Mouse (Mus musculus) embryonic facial prominence, embryonic 15.5 days (tissue): ENCODE results near the gene Necab2. TPM values are rescaled to one million over a fixed set of nuclear protein-coding genes. Genes with fewer than 3 reads are reported as not detected.

Experiments used
- ATAC-seq: fragments of 200-750 bp; cut with Nextera tagmentation; 2 replicates; pipeline ENCODE4 v1.8.0; 2017; ENCODE audit warnings: low read depth, moderate TSS enrichment; ENCODE audit not compliant: insufficient number of reproducible peaks, low FRiP score, low TSS enrichment
- H3K27ac ChIP-seq: fragments of 300-500 bp; sonication (generic); replicated peaks from 2 replicates; pipeline ENCODE4 v1.5.1; 2015; ENCODE audit warnings: mild to moderate bottlenecking, inconsistent platforms
- H3K27me3 ChIP-seq: fragments of 300-500 bp; sonication (generic); 2 replicates; pipeline ENCODE4 v1.6.1; 2015; ENCODE audit warnings: inconsistent platforms
- H3K36me3 ChIP-seq: fragments of 300-500 bp; sonication (generic); 2 replicates; pipeline ENCODE4 v1.6.1; 2015; ENCODE audit warnings: mild to moderate bottlenecking, inconsistent platforms
- H3K4me1 ChIP-seq: fragments of 300-500 bp; sonication (generic); 2 replicates; pipeline ENCODE4 v1.6.1; 2015; ENCODE audit warnings: inconsistent platforms
- H3K4me2 ChIP-seq: fragments of 300-500 bp; sonication (generic); replicated peaks from 2 replicates; pipeline ENCODE4 v1.6.1; 2015; ENCODE audit warnings: mild to moderate bottlenecking, inconsistent platforms
- H3K4me3 ChIP-seq: fragments of 300-500 bp; sonication (generic); replicated peaks from 2 replicates; pipeline ENCODE4 v1.5.1; 2015; ENCODE audit warnings: mild to moderate bottlenecking, inconsistent platforms
- H3K9ac ChIP-seq: fragments of 300-500 bp; sonication (generic); 2 replicates; pipeline ENCODE4 v1.6.1; 2015; ENCODE audit warnings: inconsistent platforms
- H3K9me3 ChIP-seq: fragments of 300-500 bp; sonication (generic); replicated peaks from 2 replicates; pipeline ENCODE4 v1.6.1; 2016; ENCODE audit warnings: inconsistent platforms
- WGBS: fragments of 180-500 bp; shearing (Covaris S2); methylation state at CpG from one replicate; pipeline ENCODE4 v1.1.7; 2015; 5-methylcytosine and 5-hydroxymethylcytosine counted together
- polyA plus RNA-seq: library from polyadenylated mRNA; unstranded; fragments of >200 nt; fragmentation: Nextera tagmentation; extraction: Ambion mirVana; gene quantifications from 2 replicates; pipeline ENCODE4 v1.2.1, GENCODE M21; 2015

The Necab2 gene
- polyA plus RNA-seq, 1 experiment from 2014 or later: 4.7 TPM

- H3K4me2 ChIP-seq: no peak overlapping the region
- H3K4me1 ChIP-seq: 0 out of 2 replicates have a peak, but pooled peaks cover 5% of the 10 kb centered on the region
- no peak for ATAC-seq
- no peaks in the 10 kb centered on the region for H3K9me3 ChIP-seq
- H3K27me3 ChIP-seq: no peaks in the 10 kb centered on the region
- H3K27ac ChIP-seq: no peak overlapping the region
- H3K4me3 ChIP-seq: no peak overlapping the region
- peaks cover 32% of the 10 kb centered on the region for H3K36me3 ChIP-seq
- WGBS: 85% methylated on average over 10 of the region's 10 CpGs
- H3K9ac ChIP-seq: no peak overlapping the region
These were observed 32.9 kb upstream of the Necab2 start for GRCm38 (mm10) chr8:119413605-119414004.

DNA sequence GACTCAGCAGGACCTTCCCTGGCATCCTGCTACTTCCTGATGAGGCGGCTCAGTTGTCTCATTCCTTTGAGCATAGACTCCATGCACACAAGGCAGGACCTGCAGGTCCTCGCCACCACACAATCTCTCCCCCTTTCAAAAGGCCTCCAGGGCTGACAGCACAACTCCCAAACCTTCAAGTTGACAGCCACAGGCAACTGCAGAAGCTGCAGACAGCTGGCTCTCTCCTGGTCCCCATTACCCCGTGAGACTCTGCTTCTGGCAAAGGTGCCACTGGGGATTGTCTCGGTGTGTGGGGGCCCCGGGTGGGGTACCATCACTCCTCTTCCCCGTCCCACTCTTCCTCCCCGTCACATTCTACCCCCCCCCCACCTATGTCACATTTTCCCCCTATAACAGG is 26.2 kb upstream of the Necab2 start:
- H3K4me1 ChIP-seq: peaks cover 42% of the 10 kb centered on the region
- H3K4me3 ChIP-seq: no peak overlapping the region
- H3K9ac ChIP-seq: no peak overlapping the region
- H3K27me3 ChIP-seq: no peaks in the 10 kb centered on the region
- H3K36me3 ChIP-seq: no peaks in the 10 kb centered on the region
- ATAC-seq: no peak
- H3K9me3 ChIP-seq: no peaks in the 10 kb centered on the region
- no peak overlapping the region for H3K4me2 ChIP-seq
- WGBS: 53% methylated on average over 7 of the region's 7 CpGs
- no peak overlapping the region for H3K27ac ChIP-seq

DNA sequence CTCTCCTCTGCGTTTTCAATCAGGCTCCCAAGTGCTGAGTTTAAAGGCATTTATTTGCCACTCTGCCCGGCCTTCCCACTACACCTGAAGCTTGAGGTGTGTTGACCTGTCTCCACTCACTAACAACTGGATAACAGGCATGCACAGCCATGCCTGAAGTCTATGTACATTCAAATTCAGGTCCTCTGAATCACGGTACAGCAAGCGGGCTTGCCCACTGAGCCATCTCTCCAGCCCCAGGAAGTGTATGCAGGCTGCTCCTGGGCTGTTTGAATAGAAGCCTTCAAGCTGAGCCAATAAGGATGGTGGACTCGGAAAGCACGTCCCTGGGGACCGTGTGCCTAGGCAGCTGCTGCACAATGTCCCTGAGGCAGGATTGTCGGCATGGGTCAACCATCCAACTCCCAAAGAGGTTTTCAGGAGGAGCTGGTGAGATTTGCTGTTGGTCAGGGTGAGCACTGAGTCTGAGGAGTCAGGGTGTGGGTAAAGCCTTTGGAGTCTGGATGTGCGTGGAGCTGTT is 24.9 kb upstream of the Necab2 start:
- Histone ChIP-seq H3K27me3 (no peaks in the 10 kb centered on the region), H3K4me3 (no peak overlapping the region), H3K4me2 (no peak overlapping the region), H3K27ac (peak overlapping the region; percentile 70; the same call in 1 of the 2 replicates), H3K4me1 (peaks cover 42% of the 10 kb centered on the region), H3K9me3 (no peaks in the 10 kb centered on the region), H3K36me3 (no peaks in the 10 kb centered on the region), H3K9ac (no peak overlapping the region)
- ATAC-seq: no peak
- WGBS: 39% methylated on average over 9 of the region's 9 CpGs

DNA sequence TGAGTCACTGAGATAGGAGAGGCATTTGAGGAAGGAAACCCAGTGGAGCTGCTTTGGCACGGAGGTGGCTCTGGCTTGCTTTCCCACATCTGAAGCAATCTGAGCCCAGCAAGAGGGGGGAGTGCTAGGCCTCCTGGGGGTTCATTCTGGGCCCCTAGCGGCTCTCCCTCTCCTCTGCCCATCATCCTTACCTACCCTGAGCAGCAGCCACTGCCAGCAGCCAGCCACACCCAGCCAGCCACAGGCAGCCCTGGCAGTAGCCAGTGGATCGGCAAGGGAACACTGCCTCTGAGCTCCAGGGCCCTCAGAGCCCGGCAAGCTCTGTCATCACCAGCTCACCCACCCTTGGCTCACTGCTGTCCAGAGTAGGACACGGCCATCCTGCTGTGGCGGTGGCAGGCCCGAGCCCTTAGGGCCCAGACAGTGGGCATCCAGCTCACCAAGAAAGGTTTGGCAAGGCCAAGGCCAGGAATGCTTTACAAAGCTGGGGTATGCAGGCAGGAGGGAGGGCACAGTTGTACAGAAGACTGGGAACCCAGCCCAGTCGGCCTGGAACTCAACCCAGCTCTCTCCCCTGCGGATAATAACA is 24.3 kb upstream of the Necab2 start:
- H3K27me3 ChIP-seq: no peaks in the 10 kb centered on the region
- peak; percentile 51 for ATAC-seq
- H3K9me3 ChIP-seq: no peaks in the 10 kb centered on the region
- H3K4me1 ChIP-seq: peaks cover 42% of the 10 kb centered on the region
- H3K36me3 ChIP-seq: no peaks in the 10 kb centered on the region
- H3K27ac ChIP-seq: peak overlapping the region; percentile 70
- 42% methylated on average over 9 of the region's 9 CpGs for WGBS
- no peak overlapping the region for H3K4me2 ChIP-seq
- H3K4me3 ChIP-seq: no peak overlapping the region
- no peak overlapping the region for H3K9ac ChIP-seq

GRCm38 (mm10) chr8:119423631-119424141 is 22.8 kb upstream of the Necab2 start:
- 35% methylated on average over 9 of the region's 9 CpGs for WGBS
- Histone ChIP-seq H3K27me3 (no peaks in the 10 kb centered on the region), H3K9ac (no peak overlapping the region), H3K36me3 (no peaks in the 10 kb centered on the region), H3K4me3 (no peak overlapping the region), H3K4me2 (no peak overlapping the region), H3K27ac (peak overlapping the region; percentile 40), H3K9me3 (no peaks in the 10 kb centered on the region), H3K4me1 (peaks cover 54% of the 10 kb centered on the region)
- ATAC-seq: no peak

DNA sequence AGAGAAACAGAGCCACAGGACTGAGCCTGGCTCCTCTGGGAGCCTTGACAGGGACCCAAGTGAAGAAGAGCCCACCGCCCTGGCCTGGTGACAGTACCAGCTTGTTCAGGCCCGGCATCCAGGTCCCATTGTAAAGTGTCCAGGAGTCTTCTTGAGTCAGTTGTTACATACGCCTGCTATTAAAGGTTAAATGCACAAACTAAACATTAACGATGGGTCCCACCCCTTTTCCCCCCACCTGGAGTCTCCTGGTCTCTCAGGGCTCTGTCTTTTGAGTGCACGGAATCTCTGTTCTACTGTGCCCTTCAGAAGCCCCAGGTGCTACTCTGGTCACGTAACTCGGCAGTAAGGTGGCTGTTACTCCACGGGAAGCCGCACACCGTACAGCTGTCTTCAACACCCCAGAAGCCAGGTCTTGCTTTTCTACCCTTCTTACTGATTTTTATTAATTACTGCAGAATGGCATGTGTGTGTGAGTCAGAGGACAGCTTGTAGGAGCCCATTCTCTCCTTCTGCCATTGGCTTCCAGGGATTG is 22.3 kb upstream of the Necab2 start:
- no peaks in the 10 kb centered on the region for H3K36me3 ChIP-seq
- ATAC-seq: no peak
- no peaks in the 10 kb centered on the region for H3K27me3 ChIP-seq
- H3K4me2 ChIP-seq: no peak overlapping the region
- no peak overlapping the region for H3K9ac ChIP-seq
- H3K9me3 ChIP-seq: no peaks in the 10 kb centered on the region
- peaks cover 54% of the 10 kb centered on the region for H3K4me1 ChIP-seq
- H3K4me3 ChIP-seq: no peak overlapping the region
- 85% methylated on average over 10 of the region's 10 CpGs for WGBS
- H3K27ac ChIP-seq: peak overlapping the region; percentile 40

GRCm38 (mm10) chr8:119424740-119425139 is 21.8 kb upstream of the Necab2 start:
- Histone ChIP-seq H3K9ac (no peak overlapping the region), H3K9me3 (no peaks in the 10 kb centered on the region), H3K27me3 (no peaks in the 10 kb centered on the region), H3K4me3 (no peak overlapping the region), H3K36me3 (no peaks in the 10 kb centered on the region), H3K4me2 (no peak overlapping the region), H3K27ac (peak overlapping the region; percentile 40; the same call in 1 of the 2 replicates), H3K4me1 (peaks cover 51% of the 10 kb centered on the region)
- 70% methylated on average over 10 of the region's 10 CpGs for WGBS
- ATAC-seq: no peak

DNA sequence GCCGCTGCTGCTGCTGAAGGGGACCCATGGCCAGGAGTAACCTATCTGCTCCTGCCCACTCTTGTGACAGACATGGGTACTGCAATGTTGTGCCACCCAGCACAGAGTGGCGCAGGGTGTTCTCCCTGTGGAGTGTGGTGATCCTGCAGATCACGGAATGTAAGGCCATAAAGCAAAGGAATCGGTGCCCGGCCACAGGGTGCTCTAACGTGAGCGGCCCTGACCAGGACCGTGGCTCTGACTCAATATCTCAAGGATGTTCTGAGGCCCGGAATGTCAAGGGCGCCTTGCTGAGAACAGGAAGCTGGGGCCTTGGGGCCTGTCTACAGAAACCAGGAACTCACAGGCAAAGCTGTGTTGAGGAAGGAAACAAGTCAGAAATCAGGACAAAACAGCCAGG is 21.0 kb upstream of the Necab2 start:
- ATAC-seq: no peak
- H3K36me3 ChIP-seq: no peaks in the 10 kb centered on the region
- no peak overlapping the region for H3K4me2 ChIP-seq
- WGBS: 82% methylated on average over 10 of the region's 10 CpGs
- no peaks in the 10 kb centered on the region for H3K9me3 ChIP-seq
- H3K4me1 ChIP-seq: peaks cover 50% of the 10 kb centered on the region
- H3K4me3 ChIP-seq: no peak overlapping the region
- no peaks in the 10 kb centered on the region for H3K27me3 ChIP-seq
- no peak overlapping the region for H3K9ac ChIP-seq
- H3K27ac ChIP-seq: peak overlapping the region; percentile 39; the same call in 1 of the 2 replicates

GRCm38 (mm10) chr8:119426069-119426735 is 20.3 kb upstream of the Necab2 start:
- 80% methylated on average over 6 of the region's 6 CpGs for WGBS

GRCm38 (mm10) chr8:119427634-119428349 is 18.7 kb upstream of the Necab2 start:
- H3K4me3 ChIP-seq: no peak overlapping the region
- H3K4me2 ChIP-seq: no peak overlapping the region
- no peaks in the 10 kb centered on the region for H3K27me3 ChIP-seq
- H3K27ac ChIP-seq: no peak overlapping the region
- WGBS: 60% methylated on average over 12 of the region's 12 CpGs
- H3K36me3 ChIP-seq: no peaks in the 10 kb centered on the region
- H3K9me3 ChIP-seq: no peaks in the 10 kb centered on the region
- peaks cover 34% of the 10 kb centered on the region for H3K4me1 ChIP-seq
- H3K9ac ChIP-seq: no peak overlapping the region
- ATAC-seq: no peak

More at GRCm38 (mm10) chr8:119426069-119426735, 20.3 kb upstream of the Necab2 start:
- no peaks in the 10 kb centered on the region for H3K36me3 ChIP-seq
- peak overlapping the region; percentile 39; the same call in 1 of the 2 replicates for H3K27ac ChIP-seq
- no peak overlapping the region for H3K4me3 ChIP-seq
- peaks cover 50% of the 10 kb centered on the region for H3K4me1 ChIP-seq
- no peak overlapping the region for H3K4me2 ChIP-seq
- no peak for ATAC-seq
- H3K9me3 ChIP-seq: no peaks in the 10 kb centered on the region
- no peak overlapping the region for H3K9ac ChIP-seq
- H3K27me3 ChIP-seq: no peaks in the 10 kb centered on the region

- Histone ChIP-seq H3K4me3 (no peak overlapping the region), H3K36me3 (no peaks in the 10 kb centered on the region), H3K27ac (no peak overlapping the region), H3K9ac (no peak overlapping the region), H3K4me1 (peaks cover 34% of the 10 kb centered on the region), H3K4me2 (no peak overlapping the region), H3K9me3 (no peaks in the 10 kb centered on the region), H3K27me3 (no peaks in the 10 kb centered on the region)
- WGBS: 54% methylated on average over 7 of the region's 7 CpGs
- no peak for ATAC-seq
These were observed 18.2 kb upstream of the Necab2 start for GRCm38 (mm10) chr8:119428350-119428740.
